Mouse (Mus musculus) embryonic facial prominence, embryonic 12.5 days (tissue): ENCODE data around the gene Tesc. TPM values are rescaled to one million over a fixed set of nuclear protein-coding genes. Genes with fewer than 3 reads are reported as not detected.

Experiments used
- ATAC-seq: fragments of 200-750 bp; cut with Nextera tagmentation; 2 replicates; pipeline ENCODE4 v1.8.0; 2017; ENCODE audit not compliant: insufficient number of reproducible peaks, insufficient read depth, low FRiP score, low TSS enrichment
- H3K27ac ChIP-seq: fragments of 300-500 bp; sonication (generic); 2 replicates; pipeline ENCODE4 v1.5.1; 2016; ENCODE audit warnings: mild to moderate bottlenecking
- H3K27me3 ChIP-seq: fragments of 300-500 bp; sonication (generic); 2 replicates; pipeline ENCODE4 v1.6.1; 2016; ENCODE audit warnings: mild to moderate bottlenecking, moderate library complexity
- H3K36me3 ChIP-seq: fragments of 300-500 bp; sonication (generic); 2 replicates; pipeline ENCODE4 v1.6.1; 2016; ENCODE audit warnings: mild to moderate bottlenecking
- H3K4me1 ChIP-seq: fragments of 300-500 bp; sonication (generic); 2 replicates; pipeline ENCODE4 v1.6.1; 2016
- H3K4me2 ChIP-seq: fragments of 300-500 bp; sonication (generic); replicated peaks from 2 replicates; pipeline ENCODE4 v1.6.1; 2016; ENCODE audit warnings: mild to moderate bottlenecking, moderate library complexity
- H3K4me3 ChIP-seq: fragments of 300-500 bp; sonication (generic); 2 replicates; pipeline ENCODE4 v1.5.1; 2016; ENCODE audit warnings: mild to moderate bottlenecking
- H3K9ac ChIP-seq: fragments of 300-500 bp; sonication (generic); 2 replicates; pipeline ENCODE4 v1.6.1; 2016; ENCODE audit warnings: mild to moderate bottlenecking, moderate library complexity
- H3K9me3 ChIP-seq: fragments of 300-500 bp; sonication (generic); 2 replicates; pipeline ENCODE4 v1.6.1; 2016; ENCODE audit warnings: mild to moderate bottlenecking, moderate library complexity
- WGBS: fragments of 180-500 bp; shearing (Covaris S2); methylation state at CpG from one replicate; pipeline ENCODE4 v1.1.7; 2016; 5-methylcytosine and 5-hydroxymethylcytosine counted together
- polyA plus RNA-seq: library from polyadenylated mRNA; unstranded; fragments of >200 nt; fragmentation: Nextera tagmentation; extraction: Ambion mirVana; gene quantifications from 2 replicates; pipeline ENCODE4 v1.2.1, GENCODE M21; 2016

Gene Tesc
- polyA plus RNA-seq, 1 experiment from 2014 or later = 5.7 TPM

DNA sequence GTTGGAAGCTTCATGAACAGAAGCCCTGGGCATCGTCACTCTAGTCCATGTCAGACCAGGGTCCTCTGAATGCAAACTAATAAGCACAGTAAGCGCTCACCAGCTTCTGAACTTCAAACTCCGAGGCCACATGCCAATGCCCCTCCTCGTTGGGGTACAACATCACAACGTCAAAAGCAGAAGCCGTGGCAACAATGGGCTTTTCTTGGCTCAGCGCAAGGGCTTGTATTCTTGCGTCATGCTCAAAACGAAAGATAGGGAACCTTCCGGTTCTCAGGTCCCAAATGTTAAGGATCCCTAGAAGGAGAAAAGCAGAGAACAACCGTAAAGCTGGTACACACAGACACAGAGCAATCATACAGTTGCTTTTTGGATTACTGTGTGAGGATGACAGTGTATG, 67.9 kb downstream of the Tesc start:
- Histone ChIP-seq H3K27ac (no peak overlapping the region), H3K4me3 (no peak overlapping the region), H3K36me3 (peaks cover 57% of the 10 kb centered on the region), H3K9me3 (no peaks in the 10 kb centered on the region), H3K4me1 (no peaks in the 10 kb centered on the region), H3K27me3 (no peaks in the 10 kb centered on the region), H3K4me2 (no peak overlapping the region), H3K9ac (no peak overlapping the region)
- no peak for ATAC-seq
- WGBS = 91% methylated on average over 11 of the region's 11 CpGs

DNA sequence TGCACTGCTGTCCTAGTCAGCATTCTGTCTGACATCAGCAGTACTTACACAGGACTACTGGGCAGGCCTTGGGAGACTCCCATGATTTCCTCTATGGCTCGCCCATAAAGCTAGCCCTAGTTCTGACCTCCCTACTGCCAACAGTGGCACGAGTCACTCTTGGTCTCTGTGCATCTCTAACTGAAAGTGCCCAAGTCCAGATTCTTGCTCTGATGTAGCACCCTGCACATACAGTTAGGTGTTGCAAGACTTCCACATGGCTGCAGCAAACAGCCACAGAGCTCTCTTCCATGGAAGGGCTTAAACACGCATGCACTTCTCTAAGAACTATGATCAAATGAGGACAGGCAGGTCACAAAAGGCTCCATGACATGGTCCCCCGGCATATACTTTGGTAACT, 68.3 kb downstream of the Tesc start:
- Histone ChIP-seq H3K4me2 (no peak overlapping the region), H3K9ac (no peak overlapping the region), H3K9me3 (no peaks in the 10 kb centered on the region), H3K27ac (no peak overlapping the region), H3K27me3 (no peaks in the 10 kb centered on the region), H3K36me3 (peaks cover 53% of the 10 kb centered on the region), H3K4me3 (no peak overlapping the region), H3K4me1 (no peaks in the 10 kb centered on the region)
- WGBS = 92% methylated on average over 4 of the region's 4 CpGs
- ATAC-seq = no peak

DNA sequence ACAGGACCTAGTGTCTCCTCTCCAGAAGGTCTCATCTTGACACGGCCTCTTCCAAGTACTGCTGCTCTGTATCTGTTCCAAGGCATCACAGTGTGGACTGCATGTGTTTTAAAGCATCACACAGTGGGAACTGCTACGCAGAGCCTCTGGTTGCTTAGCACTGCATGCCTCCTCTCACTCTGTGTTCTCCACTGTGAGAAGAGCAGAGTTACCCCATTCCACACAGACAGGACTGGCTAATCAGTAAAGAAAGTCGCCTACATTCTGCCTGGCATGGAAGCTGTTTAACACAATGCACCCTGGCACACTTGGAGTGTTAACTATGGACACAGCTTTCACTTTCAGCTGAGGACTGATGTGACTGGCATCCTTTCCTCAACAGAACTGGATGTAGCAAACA, 68.8 kb downstream of the Tesc start:
- no peak for ATAC-seq
- H3K4me1 ChIP-seq = no peaks in the 10 kb centered on the region
- no peak overlapping the region for H3K27ac ChIP-seq
- no peaks in the 10 kb centered on the region for H3K27me3 ChIP-seq
- 88% methylated on average over 3 of the region's 3 CpGs for WGBS
- H3K4me3 ChIP-seq = no peak overlapping the region
- no peak overlapping the region for H3K4me2 ChIP-seq
- no peaks in the 10 kb centered on the region for H3K9me3 ChIP-seq
- no peak overlapping the region for H3K9ac ChIP-seq
- H3K36me3 ChIP-seq = peaks cover 49% of the 10 kb centered on the region

DNA sequence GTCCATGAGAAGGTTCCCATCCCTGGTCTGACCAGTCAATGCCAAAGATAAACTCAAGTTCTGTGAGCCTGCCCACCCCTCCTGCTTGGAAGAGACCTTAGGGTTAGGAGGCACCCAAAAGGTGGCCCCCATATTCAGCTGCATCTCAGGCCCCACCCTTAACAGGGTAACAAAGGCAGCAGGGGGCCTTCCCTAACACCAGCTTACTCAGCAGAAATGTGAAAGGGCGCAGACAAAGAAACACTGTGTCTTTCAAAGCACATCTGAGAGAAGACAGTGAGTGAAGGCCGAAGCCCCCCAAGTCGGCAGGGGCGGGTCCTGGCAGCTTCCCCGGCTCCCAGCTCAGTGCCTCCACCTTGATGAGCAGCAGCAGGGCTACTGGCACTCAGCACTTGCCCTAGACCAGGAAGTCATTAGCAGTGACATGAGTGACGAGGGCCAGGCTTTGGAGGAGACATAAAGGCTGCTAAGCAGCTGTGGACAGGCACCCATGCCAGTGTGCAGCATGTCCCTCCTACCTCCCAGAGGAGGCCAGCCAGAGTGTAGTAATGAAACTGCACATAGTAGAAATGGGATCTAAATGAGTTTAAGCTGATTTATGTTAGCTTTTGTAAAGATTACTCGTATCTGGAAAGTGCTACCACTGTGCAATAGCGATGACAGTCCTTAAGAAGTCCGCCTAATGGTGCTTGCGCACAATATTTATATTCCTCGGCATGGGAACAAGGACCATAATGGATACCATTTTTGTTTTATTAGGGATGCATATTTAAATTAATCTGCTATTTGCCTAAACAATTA, 71.7 kb downstream of the Tesc start:
- no peaks in the 10 kb centered on the region for H3K4me1 ChIP-seq

DNA sequence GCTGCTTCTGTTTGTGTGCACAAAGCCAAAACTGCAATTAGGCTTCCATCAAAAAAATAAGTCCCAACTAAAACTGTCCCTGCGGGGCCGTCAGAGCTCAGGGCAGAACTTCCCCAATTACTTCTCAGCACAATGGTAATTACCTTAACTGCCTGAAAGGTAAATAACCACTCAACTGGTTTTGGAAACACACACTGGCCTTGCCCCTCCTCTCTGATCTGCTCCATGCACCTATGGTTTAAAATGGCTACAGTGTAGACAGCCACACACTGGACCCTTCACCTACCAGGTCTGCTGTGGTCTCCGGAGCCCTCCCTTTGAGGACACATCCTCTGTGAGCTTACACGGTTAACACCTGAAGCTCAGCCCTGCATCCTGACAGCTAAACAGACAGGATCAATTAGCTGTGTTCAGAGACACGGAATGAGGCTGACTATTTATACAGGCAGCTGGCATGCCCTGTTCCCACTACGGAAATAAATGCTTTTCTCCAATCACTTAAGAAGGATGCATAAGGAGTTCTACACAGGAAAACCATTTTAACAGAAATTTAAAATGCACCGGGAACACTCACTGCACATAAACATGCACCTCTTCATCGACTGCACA, 72.4 kb downstream of the Tesc start:
- Histone ChIP-seq H3K4me3 (no peak overlapping the region), H3K9me3 (no peaks in the 10 kb centered on the region), H3K36me3 (peaks cover 15% of the 10 kb centered on the region), H3K27me3 (no peaks in the 10 kb centered on the region), H3K27ac (no peak overlapping the region), H3K4me2 (no peak overlapping the region), H3K9ac (no peak overlapping the region), H3K4me1 (no peaks in the 10 kb centered on the region)
- 61% methylated on average over 8 of the region's 8 CpGs for WGBS
- no peak for ATAC-seq

More for the DNA sequence above, 71.7 kb downstream of the Tesc start:
- Histone ChIP-seq H3K27ac (no peak overlapping the region), H3K36me3 (peaks cover 23% of the 10 kb centered on the region), H3K4me3 (no peak overlapping the region), H3K27me3 (no peaks in the 10 kb centered on the region), H3K9me3 (no peaks in the 10 kb centered on the region), H3K4me2 (no peak overlapping the region), H3K9ac (no peak overlapping the region)
- 64% methylated on average over 11 of the region's 11 CpGs for WGBS
- no peak for ATAC-seq

- WGBS = 90% methylated on average over 8 of the region's 8 CpGs
- H3K4me1 ChIP-seq = no peaks in the 10 kb centered on the region
- H3K4me3 ChIP-seq = no peak overlapping the region
- no peak overlapping the region for H3K4me2 ChIP-seq
- no peak overlapping the region for H3K27ac ChIP-seq
- H3K27me3 ChIP-seq = no peaks in the 10 kb centered on the region
- ATAC-seq = no peak
- H3K9me3 ChIP-seq = no peaks in the 10 kb centered on the region
- peaks cover 39% of the 10 kb centered on the region for H3K36me3 ChIP-seq
- no peak overlapping the region for H3K9ac ChIP-seq
These were observed 78.0 kb downstream of the Tesc start for GRCm38 (mm10) chr5:118105536-118105935.

DNA sequence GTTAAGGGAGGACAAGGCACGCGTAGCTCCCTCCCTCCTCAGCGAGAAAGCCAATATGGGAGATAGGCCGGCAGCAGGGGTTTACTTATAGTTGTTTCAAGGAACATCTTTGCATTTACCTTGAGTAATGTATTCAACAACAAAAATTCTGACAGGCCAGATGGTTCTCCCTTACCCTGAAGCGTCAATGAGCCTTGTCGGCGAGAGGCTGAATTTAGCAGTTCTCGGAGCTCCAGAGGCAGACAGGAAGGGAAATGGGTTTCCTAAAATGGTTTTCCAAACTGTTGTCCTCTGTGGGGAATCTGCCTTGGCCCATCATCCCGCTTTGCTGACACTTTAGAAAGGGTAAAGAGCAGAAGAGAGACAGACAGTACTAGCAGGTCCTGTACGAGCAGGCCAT, 79.1 kb downstream of the Tesc start:
- H3K4me2 ChIP-seq = no peak overlapping the region
- no peaks in the 10 kb centered on the region for H3K9me3 ChIP-seq
- peaks cover 50% of the 10 kb centered on the region for H3K36me3 ChIP-seq
- ATAC-seq = no peak
- H3K4me1 ChIP-seq = no peaks in the 10 kb centered on the region
- no peaks in the 10 kb centered on the region for H3K27me3 ChIP-seq
- no peak overlapping the region for H3K27ac ChIP-seq
- WGBS = 95% methylated on average over 10 of the region's 10 CpGs
- H3K4me3 ChIP-seq = no peak overlapping the region
- H3K9ac ChIP-seq = no peak overlapping the region

DNA sequence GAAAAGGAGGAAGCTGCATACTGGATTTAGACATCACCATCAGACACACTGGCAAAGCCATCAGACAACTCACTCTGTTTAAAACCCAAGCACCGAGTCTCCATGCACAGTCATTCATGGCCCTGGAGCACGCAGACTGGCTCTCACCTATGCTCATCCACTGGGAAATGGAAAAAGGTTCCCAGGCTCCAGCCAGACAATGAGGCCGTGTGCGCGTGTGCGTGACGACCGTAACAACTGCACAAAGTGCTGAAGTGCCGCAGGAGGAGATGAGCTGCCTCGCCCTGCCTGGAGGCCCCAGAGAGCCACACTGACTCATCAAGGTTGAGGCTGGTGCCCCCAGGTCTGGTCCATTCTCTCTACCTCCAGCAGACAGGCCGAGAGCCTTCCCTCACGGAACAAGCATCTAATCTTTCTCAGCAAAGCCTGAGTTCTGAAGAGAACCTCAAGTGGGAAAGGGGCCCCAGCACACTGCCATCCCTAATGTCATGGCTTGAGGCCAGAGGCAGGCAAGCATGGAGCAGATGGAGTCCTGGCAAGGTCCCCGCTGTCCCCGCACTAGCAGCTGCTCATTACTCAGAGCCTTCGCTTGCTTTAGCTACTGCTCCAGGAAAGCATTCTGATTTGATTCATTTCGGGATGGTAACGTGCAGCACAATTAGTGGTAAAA, 80.7 kb downstream of the Tesc start:
- 91% methylated on average over 17 of the region's 17 CpGs for WGBS
- no peaks in the 10 kb centered on the region for H3K9me3 ChIP-seq
- H3K27me3 ChIP-seq = no peaks in the 10 kb centered on the region
- H3K9ac ChIP-seq = no peak overlapping the region
- H3K4me3 ChIP-seq = no peak overlapping the region
- H3K27ac ChIP-seq = no peak overlapping the region
- peaks cover 62% of the 10 kb centered on the region for H3K36me3 ChIP-seq
- no peaks in the 10 kb centered on the region for H3K4me1 ChIP-seq
- no peak for ATAC-seq
- H3K4me2 ChIP-seq = no peak overlapping the region

GRCm38 (mm10) chr5:118108794-118109440, 81.4 kb downstream of the Tesc start:
- Histone ChIP-seq H3K27me3 (no peaks in the 10 kb centered on the region), H3K4me3 (no peak overlapping the region), H3K27ac (no peak overlapping the region), H3K36me3 (peaks cover 62% of the 10 kb centered on the region), H3K4me2 (no peak overlapping the region), H3K9me3 (no peaks in the 10 kb centered on the region), H3K4me1 (no peaks in the 10 kb centered on the region), H3K9ac (no peak overlapping the region)
- no peak for ATAC-seq
- 83% methylated on average over 7 of the region's 7 CpGs for WGBS
